Mouse (Mus musculus) stomach, postnatal 0 days (tissue): ENCODE results near the gene BC030867.

Experiments
- CTCF ChIP-seq: IDR thresholded peaks from 2 replicates; pipeline ENCODE4 v1.5.1; 2016; ENCODE audit warnings: antibody characterized with exemption, low read depth, mild to moderate bottlenecking, moderate library complexity
- EP300 ChIP-seq: optimal IDR thresholded peaks from 2 replicates; pipeline ENCODE3; 2016; ENCODE audit warnings: antibody characterized with exemption

DNA sequence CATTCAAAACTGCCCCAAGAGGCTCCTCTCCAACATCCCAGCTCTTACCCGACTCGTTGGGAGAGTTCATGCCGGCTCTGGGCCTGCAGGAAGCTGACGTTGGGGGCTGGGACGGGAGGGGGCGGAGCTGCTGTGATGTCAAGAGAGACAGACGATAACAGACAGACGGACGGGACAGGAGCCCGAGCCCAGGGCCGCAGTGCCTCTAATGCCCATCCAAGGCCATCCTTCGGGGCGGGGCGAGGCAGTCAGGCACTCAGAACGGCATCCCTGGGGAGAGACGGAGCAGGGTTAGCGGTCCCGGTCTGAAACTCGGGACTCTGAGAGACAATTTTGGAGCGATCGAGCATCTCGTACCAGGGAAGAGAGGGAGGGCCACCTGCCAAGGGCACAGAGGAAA lies 24.0 kb upstream of the BC030867 start:
- TF ChIP-seq CTCF: no peak
- no peak for TF ChIP-seq EP300
